Mouse (Mus musculus) left cerebral cortex, adult 9 months (tissue): ENCODE data around the gene Fbxo9.
"Not testable (repeated sequence)": the region's sequence is repeated elsewhere in the genome, so short reads cannot be mapped to it uniquely, and the experiment has no call there.

Experiments used
- DNase-seq, 2 experiments: peaks; one replicate each; pipeline ENCODE4 v3.0.0; 2022; ENCODE audit warnings: low spot score in 2 of 2

Fbxo9 gene

DNA sequence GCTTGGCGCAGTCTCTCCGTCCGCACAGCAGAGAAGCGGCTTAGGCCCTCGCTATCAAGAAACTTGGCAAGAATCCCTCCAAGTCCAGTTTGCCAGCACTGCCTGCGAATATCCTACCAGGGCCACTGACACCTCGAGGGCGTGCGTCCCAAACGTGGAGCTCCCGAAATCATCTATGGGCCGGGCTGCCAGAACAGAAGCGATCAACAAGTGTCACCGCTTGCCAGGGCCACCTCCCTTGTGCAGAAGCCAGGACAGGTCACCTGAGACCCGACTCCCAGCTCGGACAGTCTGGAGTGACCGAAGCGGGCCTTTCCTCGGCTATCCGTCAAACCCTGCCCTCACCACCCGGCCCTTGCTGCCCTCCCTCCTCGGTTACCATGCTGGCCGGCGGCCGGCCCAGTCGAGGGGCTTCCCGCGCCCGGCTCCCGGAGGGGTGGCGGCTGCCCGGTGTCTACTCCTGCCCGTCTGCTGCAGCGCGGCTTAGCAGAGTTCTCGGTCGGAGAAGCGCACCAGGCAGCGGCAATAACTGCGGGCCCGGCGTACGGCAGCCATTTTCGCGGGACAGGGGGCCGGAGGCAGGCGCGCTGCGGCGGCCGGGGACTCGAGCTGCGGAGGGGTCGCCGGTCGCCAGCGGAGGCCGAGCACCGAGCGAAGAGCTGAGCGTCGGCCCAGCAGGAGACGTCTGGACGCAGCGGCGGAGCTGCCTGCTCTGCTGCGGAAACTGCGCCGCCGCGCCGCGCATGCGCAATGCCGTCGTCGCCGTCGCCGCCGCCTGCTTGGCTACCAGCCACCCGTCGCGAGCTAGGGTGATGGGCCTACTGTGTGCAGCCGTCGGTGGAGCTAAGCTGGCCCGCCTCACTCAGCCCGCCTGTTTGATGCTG, 711 bp downstream of the Fbxo9 start:
- DNase-seq, result peak; percentile 55 to 75

DNA sequence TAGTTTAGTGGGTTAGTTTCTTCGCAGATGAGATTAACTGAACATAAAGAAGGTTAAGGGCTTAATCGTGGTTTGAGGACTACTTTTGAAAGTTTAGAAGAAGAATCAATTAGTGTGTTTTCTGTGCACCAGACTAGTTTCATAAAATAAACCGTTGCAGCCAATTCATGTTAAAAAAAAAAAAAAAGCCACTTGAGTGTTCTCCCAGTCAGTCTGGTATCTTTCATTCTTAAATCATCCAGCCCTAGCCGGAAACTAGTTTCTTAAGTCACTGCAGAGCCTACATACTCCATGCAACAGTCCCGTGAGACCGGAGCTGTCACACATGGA, 1.3 kb downstream of the Fbxo9 start:
- DNase-seq, result no peak

DNA sequence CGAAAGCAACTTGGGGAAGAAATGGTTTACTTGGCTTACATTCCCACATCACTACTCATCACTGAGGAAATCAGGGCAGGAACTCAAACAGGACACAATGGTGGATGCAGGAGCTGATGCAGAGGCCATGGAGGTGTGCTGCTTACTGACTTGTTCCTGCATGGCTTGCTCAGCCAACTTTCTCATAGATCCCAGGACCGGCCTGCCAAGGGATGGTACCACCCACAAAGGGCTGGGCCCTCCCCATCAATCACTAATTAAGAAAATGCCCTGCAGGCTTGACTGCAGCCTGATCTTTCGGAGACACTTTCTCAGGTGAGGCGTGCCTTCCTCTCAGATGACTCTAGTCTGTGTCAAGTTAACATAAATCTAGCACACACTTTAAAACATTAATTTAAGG, 2.0 kb downstream of the Fbxo9 start:
- no peak for DNase-seq

DNA sequence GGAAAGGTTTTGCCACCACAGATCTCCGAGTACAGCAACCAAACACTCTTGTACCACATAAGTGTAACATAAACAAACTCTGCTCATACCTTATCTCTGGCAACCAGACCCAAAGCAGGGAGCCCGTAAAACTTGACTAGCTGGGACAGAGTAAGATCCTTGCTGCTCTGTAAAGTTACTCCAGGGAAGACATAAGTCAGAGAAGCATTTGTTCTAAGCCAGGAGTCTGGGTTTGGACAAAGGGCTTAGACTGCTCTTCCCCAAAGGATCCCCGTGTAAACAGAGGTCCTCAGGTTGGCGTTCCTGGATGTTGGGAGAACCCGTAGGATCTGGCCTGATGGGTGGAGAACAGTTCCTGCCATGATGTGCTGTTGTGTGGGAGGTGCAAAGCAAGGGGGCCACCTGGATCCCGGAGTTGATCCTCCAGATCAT, 3.3 kb downstream of the Fbxo9 start:
- DNase-seq, result no peak

DNA sequence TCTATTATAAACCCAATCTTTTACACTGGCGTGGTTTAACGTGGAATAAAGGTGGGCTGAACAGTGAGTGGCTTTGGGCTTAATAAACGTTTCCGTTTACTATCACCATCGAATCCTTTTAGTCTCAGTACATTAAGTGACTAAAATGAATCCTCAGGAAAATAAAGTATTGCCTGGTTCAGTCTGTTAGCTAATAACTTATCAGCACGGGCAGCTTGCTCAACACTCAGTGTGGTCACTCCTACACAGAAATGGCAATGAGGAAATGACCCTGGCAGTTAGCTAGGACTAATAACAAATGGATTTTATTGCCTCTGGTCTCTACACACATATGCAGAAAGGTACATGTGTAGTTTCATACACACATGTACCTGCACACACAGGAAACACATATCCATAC, 3.9 kb downstream of the Fbxo9 start:
- DNase-seq, result no peak

DNA sequence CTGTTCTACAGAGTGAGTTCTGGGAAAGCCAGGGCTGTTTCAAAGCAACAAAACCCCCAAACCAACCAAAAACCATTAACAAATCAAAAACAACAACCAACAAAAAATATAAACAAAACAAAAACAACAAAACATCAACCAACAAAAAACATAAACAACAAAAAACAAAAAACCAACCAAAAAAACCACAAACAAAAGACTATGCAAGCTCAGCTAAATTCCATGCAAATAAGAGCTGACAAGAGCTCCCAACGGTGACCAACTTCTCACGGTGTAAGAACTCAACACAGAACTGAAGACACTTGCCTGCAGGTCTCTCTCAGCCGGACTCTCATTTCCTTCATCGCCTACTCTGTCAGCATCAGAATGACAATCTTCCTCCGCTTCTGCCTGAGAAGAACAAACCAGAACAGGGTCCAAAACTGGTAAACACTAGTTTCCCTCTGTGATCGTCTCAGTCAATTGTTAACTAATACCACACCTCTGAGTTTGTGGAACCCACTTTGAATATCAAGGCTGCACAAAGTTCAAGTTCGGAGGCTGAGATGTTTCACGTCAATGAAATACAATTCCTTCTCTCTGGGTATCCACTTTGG, 4.8 kb downstream of the Fbxo9 start:
- no peak for DNase-seq

DNA sequence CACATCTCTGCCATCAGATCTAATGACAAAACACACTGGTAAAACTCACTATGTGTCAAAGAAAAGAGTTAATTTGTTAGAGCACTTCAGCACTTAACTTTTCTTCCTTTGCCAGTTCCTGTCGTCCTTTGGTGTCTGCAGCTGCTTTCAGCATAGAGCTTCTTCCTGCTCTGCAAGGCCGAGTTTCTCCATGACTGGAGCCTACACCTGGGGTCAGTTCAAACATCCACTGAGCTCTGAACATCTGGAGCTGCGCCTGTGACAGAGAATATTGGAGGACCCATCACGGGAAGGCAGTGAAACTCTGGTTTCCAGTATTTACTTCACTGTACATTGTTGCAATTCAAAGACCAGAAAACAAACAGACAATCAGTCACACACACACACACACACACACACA, 7.4 kb downstream of the Fbxo9 start:
- DNase-seq, result no peak

DNA sequence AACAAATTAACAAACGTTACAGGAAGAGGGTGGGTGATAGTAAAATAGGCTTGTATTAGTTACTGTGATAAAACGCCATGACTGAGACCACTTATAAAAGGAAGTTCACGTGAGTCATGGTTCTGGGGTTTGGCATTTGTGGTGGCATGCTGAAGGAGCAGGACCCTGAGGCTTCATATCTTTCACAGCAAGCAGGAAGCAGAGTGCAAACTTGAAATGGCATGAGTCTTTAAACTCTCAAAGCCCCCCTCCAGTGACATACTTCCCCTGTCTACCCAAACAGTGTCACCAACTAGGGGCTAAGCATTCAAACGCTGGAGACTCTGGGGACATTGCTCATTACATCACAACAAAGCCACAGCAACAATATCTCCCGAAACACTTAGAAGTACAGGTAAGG, 7.9 kb downstream of the Fbxo9 start:
- no peak for DNase-seq

DNA sequence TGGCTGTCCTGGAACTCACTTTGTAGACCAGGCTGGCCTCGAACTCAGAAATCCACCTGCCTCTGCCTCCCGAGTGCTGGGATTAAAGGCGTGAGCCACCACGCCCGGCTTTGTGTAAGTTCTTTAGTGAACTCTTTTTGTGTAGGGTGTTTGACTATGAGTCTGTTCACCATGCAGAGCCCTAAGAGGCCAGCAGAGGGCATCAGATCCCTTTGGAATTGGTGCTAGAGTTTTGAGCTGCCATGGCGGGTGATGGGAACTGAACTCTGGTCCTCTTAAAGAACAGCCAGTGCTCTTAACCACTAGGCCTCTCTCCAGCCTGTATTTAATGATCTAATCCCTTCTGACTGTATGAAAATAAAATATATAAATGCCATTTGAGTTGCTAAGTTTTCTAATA, 12.5 kb downstream of the Fbxo9 start:
- DNase-seq, result no peak

DNA sequence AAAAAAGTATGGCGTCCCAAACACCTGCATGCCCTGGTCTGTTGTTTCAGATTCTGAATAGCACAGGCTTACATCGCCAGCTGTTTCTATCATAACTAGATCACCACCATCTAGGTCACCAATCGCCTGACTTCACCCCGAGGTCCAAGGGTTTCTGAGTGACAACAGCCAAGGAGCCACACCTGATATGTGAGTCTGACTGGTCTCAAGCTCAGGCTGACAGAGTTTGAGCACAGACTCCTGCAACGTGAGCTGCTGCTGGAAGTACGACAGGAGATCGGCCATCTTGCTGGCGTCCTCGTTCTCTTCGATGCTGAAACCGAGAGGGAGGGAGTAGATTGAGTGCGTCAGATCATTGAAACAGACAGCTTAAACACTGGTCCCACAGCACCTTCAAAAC, 13.2 kb downstream of the Fbxo9 start:
- DNase-seq, result no peak

DNA sequence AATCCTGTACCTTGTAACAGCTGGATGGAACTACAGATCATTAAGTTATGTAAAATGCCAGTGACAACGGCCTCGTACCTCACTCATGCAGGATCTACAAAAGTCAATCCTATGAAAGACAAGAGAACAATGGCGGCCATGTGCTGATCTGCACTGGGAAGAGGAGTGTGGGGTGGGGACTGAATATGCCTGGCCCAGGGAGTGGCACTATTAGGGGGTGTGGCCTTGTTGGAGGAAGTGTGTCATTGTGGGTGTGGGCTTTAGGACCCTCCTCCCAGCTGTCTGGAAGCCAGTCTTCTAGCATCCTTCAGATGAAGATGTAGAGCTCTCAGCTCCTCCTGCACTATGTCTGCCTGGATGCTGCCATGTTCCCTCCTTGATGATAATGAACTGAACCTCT, 18.3 kb downstream of the Fbxo9 start:
- DNase-seq, result no peak

DNA sequence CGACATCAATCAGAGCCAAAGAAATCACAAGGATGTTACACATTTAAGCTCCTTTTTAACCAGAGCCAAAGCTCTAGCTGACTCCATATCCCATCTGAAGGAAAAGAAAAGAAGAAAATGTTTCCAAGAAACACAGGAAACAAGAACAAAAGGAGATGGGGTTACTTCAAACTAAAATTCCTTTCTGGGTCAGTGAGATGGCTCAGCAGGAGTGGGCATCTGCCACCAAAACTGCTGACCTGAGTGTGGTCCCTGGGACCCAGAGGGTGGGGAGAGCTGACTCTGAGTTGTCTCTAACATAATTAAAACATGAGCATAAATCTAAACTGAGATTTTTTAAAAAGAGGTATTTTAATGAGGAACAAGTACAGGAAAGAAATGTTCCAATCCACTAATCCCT, 19.0 kb downstream of the Fbxo9 start:
- DNase-seq, result no peak

DNA sequence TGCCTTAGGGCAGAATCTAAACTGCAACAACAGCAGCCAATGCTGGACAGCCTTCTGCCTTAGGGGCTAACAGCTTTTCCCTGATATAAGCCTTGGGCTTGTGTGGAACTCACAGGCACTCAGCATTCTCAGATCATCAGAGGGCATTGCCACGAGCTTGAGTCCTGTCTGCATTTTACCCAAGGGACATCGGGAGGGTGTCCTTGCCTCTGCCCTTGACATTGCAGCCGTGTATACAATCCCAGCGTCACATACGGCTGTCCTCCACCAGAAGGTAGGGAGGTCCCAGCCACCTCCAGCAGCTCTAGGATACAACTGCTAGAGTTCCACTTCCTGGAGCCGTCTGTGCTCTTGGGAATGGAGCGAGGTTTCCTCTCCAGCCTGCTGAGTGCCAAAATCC, 19.9 kb downstream of the Fbxo9 start:
- no peak for DNase-seq

DNA sequence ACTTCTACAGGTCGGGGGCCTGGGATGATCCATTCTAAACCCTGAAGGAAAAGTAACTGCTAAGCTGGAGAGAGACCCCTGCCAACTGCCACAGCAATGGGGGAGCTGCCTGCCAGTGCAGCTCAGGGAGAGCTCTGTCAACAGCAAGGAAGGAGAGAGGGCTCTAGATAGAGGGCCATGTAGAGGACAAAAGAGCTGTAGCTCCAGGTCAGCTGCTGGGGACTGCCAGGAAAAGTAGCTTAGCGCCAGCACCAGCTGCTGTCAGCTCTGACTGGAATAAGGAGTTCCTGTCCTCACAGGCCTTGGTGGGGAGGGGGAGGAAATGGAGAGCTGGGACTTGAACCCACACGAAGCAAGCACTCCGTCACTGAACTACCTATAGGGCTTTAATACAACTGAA, 20.3 kb downstream of the Fbxo9 start:
- no peak for DNase-seq

DNA sequence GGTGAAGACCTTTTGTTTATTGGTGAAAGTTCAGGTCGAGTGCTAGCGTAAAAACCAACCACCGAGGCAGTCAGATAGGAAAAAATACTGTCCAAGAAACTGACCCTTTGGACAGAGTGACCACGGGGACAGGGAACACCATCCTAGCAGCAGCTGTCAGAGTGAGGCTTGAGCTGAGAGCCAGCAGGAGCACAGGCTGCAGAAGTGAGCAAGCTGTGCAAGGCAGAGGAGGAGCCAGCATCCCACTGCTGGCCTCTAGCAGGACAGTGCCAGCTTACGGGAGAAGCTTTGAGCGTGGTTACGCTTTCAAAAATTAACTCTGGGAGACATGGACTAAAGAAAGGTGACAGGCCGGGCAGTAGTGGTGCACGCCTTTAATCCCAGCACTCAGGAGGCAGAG, 21.1 kb downstream of the Fbxo9 start:
- no peak for DNase-seq

DNA sequence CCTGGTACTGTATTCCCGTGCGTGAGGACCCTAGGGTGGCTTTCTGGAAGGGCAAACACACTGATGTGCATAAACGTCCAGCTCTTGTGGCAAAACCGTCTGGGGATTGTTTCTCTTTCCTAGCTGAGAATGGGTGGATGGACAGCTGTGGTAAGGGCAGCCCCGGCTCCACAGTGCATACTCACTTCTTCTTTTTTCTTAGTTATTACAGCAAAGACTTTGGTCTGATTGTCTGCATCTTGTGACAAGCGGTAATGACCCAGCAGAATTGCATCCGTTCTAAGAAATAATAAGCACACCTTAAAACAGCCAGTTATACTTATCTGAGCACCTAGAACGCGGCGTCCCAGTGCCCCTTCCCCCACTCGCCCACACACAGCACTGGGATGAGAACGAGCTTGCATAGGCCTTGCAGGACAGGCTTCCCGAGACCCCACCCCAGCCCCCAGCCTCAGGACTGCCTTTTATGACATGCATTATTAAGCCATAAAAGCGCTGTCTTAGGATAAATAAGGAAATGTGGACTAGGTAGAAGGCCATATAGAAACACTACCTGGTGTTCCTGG, 23.1 kb downstream of the Fbxo9 start:
- DNase-seq, result no peak

DNA sequence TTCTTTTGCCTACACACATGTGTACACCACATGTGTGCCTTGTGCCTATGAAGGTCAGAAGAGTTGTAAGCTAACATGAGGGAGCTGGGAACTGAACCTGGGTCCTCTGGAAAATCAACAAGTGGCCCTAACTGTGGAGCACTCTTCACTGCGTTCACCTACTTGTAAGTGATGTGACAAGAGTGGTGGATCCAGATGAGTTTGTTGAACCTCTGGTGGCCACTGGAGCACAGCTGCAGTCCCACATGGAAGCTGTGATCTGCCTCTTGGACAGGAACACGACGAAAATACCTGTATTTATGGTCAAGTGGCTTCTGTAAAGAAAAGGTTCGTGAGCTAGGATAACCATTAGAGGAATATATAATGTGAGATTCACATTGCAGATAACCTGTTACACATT, 24.5 kb downstream of the Fbxo9 start:
- no peak for DNase-seq

DNA sequence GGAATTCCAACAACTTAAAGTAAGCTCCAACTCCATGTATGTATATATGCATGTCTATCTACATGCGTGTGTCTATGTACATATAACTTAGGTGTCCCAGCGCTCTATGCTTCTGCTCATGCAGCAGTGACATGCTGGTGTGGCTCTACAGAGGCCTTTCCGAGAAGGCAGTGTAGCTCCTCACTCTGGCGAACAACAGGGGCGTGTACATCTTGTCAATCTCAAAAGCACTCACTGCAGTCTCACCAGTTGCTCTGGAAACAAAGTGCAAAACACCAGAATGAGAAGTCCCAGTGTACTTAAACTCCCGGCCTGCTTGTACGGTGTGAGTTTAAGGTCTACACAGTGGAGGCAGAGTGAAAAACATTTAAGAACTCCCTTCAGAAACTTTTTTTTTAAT, 27.0 kb downstream of the Fbxo9 start:
- DNase-seq, result no peak

DNA sequence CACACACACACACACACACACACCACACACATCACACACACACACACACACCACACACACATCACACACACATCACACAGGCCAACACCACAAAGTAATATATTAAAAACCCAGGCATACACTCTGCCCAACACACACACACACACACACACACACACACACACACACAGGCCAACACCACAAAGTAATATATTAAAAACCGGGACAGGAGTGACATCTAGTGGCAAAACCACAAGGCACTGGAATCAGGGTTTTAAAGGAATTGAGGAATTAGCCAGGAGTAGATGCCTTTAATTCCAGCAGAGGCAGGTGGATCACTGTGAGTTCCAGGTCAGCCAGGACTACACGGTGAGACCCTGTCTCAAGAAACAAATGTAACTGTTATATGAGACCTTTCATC, 30.6 kb downstream of the Fbxo9 start:
- DNase-seq, result peak in 1 of 2 experiments; percentile 13

DNA sequence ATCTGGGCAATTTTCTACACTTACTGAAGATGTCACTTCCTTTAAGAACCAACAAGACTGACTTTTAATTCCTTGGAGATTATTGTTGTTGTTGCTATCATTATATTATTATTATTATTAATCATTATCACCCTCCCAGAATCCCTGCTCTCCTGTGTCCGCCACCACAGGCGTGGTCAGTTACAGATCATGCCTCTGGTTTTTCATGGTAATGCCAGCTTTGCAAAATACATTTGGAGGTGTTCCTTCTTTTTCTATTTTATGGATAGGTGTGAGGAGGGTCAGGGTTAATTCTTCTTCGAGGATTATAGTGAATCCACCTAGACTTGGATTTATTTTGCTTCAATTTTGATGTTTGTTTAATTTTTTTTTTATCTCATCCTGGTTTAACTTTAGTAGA, 33.6 kb downstream of the Fbxo9 start:
- DNase-seq, result no peak

DNA sequence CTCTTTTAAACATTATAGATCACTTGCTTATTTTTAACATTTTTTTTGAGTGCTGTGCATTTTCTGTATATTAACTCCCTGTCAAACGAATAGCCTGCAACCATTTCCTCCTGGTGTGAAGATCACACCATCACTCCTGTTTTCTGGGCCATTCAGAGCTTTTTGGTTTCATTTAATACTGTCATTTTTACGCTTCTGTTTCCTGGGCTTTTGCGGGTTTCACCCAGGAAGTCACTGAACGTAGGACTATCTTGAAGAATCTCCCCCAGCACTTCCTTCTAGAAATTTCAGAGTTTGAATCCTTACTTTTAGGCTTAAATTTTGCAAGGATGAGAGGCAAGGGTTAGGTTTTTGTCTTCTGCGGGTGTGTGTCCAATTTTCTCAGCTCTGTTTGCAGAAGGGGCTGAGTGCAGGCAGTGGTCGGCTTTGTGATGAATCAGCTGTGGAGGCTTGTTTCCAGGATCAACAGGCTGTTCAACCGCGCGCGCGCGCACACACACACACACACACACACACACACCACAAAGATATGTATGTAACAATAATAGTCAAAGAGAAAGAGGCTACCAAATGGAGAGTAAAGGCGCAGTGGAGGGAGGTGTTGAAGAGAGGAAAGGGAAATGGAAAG, 35.0 kb downstream of the Fbxo9 start:
- DNase-seq, result no peak

DNA sequence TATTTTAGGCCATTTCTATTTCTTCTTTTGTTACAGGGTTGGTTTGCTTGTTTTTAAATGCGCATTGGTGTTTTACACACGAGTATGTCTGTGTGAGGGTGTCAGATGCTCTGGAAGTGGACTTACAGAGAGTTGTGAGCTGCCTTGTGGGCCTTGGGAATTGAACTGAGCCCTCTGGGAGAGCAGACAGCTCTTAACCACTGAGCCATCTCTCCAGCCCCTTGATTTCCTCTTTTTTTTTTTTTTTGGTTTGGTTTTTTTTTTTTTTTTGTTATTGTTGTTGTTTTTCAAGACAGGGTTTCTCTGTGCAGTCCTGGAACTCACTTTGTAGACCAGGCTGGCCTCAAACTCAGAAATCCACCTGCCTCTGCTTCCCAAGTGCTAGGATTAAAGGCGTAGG, 35.6 kb downstream of the Fbxo9 start:
- DNase-seq, result not testable (repeated sequence)

DNA sequence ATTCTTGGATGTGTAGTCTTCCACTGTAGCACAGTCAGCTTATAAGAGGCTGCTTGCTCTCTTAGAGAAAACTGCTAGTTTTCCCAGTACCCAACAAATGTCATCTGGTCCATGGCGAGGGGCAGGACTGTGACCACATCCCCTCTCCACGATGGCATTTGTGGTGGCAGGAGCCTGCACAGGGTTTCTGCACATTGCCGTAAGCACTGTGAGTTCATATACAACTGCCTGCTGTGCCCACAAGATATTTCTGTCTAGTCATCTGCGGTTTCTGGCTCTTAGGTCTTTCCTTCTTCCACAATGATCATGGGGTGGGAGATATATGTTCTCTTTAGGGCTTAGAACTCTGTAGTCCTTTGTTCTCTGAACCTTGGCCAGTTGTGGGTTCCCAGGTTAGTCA, 37.2 kb downstream of the Fbxo9 start:
- DNase-seq, result no peak
